Mouse (Mus musculus): ENCODE measurements around the gene Rgs7bp.
A peak's percentile ranks its signal among the peaks of the same experiment; 100 is the strongest.

Rgs7bp gene

DNA sequence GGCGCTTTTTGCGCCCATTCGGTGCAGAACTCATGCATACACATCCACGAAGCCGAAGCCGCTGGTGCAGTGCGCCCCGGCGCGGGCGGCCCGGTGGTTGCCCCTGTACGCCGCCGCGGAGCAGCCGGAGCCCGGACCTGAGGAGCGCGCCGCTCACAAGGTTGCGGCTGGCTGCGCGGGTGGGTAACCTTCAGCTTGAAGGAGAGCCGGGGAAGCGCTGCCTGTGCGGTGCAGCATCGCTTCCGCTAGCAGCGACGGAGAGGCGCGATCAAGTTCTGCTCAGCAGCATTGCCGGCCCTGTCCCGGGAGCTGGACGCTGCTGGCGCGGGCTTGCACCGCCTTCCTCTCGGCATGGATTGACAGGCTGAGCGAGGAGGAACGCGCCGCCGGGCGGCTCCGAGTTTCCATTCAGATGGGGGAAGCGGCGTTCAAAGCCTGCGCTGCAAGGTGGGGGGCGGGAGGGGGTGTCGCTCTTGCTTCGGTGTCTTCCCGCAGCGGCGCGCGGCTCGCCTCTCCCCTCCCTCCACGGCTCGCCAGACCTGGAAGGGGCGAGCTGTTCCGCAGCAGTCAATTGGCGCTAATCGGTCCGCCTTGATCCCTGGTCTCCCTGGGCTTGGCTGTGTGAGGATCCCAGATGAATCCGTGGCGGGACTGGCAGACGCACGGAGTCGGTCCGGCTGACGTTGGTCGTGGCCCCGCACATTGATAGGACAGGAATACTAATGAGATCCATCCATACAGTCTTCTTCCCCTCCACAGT lies at the start of gene Rgs7bp:
Gene Rgs7bp, minus strand, starts transcription at position 750 of the 760 bp plus-strand sequence.
- peak; percentile 77 for DNase-seq

DNA sequence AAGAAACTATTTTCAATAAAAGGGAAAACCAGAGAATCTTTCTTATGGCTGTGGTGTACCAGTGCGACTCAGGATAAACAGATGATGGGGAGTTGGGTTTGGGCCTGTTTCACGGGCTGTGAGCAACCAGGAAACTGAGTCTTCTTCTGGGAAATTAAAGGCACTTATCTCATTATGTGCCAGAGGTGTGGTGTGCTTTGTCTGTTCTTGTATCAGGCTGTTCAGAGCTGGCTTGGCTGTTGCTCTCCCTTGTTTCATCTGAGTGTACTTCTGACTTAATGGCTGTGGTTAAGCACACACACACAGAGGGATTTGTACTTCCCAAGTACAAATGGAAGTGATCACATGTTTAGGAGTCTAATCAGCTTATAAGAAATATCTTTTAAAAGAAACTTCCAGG lies 49.7 kb upstream of the Rgs7bp start:
- no peak for DNase-seq

DNA sequence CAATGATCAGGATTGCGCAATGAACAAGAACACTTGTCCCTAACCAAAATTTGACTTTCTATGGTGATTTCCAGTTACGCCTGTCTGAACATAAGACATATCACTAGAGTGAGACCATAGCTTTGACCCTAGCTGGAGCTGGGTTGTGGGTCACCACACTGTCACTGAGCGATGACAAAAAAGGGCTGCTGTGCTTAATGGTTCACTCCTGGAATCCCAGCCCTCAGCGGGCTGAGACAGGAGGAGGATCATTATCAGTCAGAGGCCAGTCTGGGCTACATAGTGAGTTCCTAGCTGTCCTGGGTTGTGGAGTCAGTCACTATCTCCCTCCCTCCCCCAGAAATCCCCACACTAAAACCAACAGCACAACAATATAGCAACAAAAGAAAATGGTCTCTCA lies 46.0 kb upstream of the Rgs7bp start:
- no peak for DNase-seq

DNA sequence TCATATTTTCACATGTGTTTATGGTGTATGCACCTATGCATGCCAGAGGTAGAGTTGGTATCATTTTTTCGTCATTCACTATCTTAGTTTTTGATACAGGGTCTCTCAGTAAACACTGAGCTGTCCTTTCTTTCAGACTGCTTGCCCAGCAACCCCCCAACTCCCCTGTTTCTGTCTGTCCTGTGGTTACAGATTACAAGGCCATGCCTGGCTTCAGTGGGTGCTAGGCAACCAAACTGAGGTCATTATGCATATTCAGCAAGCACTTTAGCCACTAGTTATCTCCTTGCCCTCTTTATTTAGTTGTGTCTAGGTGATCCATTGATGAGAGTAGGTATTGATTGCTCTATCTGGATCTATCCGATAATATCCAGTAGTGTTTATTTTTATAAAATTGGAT lies 41.6 kb upstream of the Rgs7bp start:
- no peak for DNase-seq

DNA sequence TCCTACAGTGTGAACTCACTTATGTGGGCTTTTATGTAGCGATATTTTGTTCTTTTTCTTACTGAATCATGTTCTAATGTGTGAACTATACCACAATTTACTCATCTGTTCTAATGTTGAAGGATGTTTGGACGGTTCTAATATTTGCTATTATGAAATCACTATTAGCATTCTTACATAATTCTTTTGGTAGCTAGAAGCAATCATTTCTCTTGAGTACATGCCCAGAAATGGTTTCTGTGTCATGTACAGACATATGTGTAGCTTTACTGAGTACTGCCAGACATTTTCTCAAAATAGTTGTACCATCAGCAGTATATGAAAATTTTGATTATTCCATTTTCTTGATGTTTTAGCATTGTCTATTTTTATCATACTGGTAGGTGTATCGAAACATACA lies 34.5 kb upstream of the Rgs7bp start:
- no peak for DNase-seq

DNA sequence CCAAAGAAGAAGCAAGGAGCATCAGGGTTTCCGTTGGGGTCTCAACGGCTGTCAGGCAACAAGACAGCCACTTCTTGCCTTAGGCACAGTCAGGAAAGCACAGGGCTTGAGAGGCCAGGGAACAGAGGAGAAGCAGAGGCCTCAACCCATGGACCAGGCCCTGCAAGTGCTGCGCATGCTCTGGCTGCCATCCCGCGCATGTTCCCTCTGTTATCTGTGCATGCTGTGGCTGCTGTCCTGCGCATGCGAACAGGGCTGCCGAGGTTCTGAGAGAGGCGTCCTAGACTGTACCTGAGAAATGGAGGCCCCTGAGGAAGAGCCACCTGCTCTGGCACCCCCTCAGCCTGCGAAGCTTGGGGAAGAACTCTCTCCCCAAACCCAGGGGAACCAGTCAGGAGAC lies 27.1 kb upstream of the Rgs7bp start, which contains the start of gene 4933425L06Rik:
Gene 4933425L06Rik, plus strand, starts transcription at position 261 of the 400 bp plus-strand sequence.
- no peak for DNase-seq

DNA sequence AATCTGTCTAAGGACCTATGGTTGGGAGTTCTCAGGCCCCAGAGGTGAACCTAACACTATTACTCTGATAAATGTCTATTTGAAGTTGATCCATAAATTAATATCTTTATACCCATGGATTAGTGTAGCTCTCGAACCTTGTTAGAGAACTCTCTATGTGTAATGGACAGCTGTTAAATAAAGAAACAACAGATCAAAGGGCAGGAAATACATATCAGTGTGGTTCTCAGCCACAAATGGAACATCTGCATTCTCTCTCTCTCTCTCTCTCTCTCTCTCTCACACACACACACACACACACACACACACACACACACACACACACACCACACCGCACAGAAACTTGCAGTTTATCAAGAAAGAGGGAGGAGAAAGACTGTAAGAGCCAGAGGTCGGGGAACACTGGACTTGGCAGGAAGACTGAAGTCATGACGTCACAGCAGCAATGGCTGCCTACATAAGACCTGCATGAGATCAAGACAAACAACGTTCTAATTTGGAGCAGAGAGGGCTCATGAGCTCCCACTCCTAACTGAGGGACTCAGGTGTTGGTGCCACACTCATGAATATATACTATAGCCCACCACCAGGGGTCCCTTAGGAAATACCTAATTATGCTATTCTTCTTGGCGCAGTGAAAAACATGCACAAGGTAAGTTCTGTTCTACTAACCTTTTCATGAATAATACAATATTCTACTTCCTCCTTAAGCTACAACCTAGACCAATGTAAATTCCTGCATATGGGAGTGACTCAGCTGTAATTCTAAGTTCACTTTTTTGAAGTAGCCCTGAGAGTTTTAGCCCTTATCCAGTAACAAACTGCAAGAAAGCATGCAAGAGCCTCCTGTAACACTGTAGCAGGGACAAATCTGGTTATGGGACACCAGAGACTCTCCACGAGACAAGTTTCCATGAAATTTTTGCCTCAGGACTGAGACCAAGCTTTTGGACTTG lies 12.4 kb upstream of the Rgs7bp start:
- no peak for DNase-seq

DNA sequence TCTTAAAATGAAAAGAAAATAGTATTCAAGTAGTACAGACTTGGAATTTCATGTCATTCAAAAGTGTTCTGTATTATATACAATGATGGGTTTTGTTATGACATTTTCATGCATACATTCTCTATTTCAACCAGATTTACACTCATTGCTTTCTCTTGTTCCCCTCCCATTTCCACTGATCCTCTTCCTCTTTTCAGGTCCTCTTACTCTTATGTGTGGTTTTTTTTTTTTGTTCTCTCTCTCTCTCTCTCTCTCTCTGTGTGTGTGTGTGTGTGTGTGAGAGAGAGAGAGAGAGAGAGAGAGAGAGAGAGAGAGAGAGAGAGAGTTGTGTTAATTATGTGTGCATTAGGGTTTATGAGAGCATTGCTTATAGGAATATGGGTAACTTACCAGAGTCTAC lies 11.4 kb upstream of the Rgs7bp start:
- DNase-seq, result no peak

DNA sequence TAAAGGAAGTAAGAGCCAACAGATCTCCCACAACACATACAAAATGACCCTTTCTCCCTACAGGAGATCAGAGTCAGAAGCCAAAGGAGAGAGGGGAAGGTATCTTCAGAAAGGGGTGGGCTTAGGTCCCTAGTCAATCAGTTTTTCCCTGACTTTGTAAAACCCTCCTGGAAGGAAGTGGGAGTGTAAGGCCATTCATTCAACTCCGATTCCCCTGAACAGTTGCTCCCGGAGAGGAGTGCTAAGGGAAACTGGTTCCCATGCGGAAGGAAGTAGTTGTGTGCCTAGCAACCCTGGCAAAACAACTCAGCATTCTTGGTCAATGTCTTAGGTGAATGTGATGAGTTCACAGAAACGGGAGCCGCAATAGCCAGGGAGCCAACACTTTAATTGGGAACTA lies 644 bp upstream of the Rgs7bp start:
- peak; percentile 27 for DNase-seq

DNA sequence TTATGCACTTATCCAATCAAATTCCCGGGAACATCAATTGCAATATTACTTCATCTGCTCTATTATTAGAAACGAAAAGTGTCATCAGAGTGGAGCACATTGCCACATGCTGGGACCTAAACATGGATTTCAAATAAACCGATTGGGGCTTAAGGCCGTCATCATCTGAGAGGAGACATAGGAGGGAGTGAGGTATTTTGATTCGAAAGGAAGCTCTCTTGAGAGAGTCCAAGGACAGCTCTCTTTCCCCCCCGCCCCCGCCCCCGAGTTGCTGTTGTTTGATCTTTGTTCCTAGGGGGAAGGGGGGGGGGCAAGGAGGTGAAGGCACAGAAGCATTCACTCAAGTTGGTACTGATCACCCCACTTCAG lies 195 bp upstream of the Rgs7bp start:
- no peak for DNase-seq

DNA sequence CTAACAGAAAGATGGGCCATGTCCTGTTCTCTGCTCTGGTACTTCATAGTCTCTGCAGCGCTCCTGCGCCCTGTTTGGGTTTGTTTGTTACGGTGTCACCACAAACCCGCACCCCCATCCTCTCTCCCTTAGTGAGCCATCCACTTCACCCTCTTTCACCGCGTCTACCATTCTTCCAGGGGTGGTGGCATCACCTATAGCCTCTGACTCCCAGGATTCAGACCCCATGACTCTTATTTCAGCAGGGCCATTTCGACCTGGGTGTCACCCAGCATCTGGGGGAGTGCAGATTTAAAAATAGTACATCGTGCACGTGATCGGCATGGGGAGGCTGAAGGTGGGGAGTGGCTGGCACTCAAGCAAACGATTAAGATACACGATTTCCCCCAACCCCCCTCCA lies 1.1 kb downstream of the Rgs7bp start:
- DNase-seq, result no peak

DNA sequence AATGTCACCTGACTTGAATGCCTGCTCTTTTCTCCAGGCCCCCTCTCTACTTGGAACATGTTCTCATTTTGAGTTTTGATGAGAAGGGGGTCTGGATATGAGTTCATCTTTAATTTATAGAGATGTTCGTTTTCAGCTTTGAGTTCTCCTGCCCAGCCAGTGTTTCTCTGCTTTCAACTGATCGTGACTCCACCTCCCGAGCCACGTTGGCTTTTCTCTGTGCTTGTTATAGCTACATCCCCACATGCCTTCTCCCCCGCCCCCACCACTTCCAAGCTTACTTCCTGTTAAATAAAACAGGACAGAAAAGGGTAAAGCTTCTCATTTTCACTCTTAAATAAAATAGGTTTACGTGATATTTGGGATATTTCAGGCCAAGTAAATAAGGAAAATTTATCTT lies 3.3 kb downstream of the Rgs7bp start:
- DNase-seq, result peak; percentile 37

DNA sequence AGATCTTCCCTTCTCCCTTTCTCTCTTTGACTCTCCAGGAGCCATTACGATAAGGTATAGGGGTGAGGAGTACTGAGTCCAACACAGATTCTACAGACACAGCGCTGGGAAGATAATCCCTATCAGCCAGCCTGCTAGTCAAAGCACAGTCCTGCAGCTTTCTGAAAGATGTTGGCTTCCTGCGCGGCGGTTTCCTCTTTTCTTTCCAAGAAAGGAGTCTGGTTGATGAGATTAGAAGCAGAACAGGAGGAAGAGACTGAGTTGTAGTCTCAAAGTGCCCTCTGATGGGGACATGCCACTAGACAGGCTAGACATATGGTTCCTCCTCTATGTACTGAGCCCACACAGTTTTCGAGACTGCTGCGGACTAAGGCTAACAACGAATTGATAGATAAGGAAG lies 6.1 kb downstream of the Rgs7bp start:
- DNase-seq, result peak; percentile 15

DNA sequence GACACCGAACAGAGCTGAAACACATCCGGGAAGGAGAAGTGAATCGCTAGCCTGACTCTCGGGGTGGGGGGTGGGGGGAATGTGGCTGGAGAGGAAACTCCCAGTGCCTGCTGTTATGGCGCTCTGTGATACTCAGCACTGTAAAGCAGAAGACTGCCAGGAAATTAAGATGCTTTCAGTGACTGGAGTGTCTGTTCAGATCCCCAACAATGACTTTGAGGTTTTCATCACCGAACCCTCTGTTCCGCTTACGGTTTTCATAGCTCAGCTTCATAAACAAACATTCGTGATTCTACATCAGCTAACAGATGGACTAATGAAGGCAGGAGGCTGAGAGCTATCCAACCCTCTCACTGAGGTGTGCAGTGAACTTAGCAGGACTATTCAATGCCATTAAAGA lies 7.4 kb downstream of the Rgs7bp start:
- DNase-seq, result no peak

DNA sequence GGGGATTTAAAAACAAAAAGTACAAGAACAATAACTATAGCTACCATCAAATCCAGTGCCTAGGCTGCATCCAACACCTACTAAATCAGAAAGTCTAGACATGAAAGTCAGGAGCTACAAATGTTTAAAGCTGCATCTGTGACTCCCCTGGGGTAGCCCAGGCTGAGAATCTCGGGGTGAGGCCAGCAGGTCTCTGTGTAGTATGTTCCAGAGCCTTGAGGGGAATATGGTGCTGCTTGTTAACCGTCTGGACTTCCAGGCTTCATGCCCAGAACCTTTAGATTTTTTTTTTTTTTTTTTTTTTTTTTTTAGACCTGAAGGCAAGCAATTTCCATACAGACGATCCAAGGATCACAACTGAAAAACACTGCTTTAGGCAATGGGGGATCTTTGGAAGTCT lies 10.8 kb downstream of the Rgs7bp start:
- no peak for DNase-seq

DNA sequence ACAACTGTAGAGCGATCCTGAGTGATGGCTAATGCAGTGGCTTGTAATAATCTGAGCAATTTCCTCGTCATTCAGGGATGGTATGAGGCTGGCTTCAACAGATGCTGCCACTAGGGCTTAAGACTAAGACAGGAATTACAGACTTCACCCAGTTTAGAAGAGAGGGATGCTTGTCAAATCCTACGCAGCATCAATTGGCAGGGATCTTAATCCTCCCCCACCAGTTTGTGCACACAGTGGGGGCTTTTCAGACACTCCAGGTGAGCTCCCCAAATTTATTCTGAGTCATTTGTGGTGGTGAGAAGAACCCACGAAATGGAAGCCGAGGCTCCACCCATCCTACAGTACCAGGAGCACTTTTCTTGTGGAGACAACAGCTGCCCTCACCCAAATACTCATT lies 16.4 kb downstream of the Rgs7bp start:
- no peak for DNase-seq

DNA sequence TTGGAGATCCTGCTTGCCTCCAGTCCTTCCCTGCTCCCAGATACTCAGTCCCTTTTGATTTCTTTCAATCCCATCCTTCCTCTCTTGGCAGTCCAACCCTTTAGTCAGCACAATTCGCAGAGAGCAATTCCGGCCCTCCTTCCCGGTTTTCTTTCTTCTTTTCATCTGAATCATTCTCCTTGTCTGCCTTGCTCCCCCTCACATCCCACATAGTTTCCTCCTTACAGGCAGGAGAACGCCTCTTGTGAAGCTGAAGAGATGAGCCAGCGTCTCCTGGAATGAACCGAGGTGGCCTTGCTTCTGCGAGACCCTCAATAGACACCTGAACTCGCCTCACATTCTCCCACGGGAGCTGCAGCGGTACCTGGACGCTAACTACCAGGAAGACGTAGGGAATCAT lies 16.9 kb downstream of the Rgs7bp start:
- DNase-seq, result no peak

DNA sequence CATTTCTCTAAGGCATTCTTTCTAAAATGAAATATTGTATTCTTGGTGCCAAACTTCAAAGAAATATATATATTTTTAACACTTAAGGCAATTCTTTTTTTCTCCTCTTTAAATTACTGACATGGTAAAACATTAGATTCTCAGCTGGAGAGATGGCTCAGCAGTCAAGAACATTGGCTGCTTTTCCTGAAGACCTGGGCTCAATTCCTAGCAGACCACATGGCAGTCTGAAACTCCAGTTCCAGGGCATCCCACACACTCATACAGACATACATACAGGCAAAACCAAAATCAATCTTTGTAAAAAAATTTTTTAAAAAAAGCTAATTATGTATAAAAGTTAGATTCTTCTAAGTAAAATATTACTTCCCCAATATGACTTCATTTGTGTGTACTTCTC lies 22.8 kb downstream of the Rgs7bp start:
- DNase-seq, result no peak

DNA sequence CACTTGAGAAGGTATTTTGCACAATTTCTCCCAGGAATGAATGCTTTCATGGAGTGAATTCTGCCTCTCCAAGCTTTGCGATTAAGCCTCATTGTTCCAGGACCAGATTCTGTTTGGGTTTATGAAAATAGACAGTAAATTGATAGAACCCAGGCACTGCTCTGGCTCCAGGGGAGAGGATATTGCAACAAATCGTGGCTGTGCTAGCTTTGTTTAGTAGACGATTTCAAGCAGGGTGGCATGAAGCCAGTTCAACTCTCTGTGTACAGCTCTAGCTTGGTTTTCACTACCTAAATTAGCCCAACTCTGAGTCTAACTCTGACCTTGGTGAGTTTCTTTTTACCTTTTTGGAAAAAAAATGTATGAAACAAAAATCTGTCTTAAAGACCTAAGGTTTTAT lies 26.5 kb downstream of the Rgs7bp start:
- no peak for DNase-seq

DNA sequence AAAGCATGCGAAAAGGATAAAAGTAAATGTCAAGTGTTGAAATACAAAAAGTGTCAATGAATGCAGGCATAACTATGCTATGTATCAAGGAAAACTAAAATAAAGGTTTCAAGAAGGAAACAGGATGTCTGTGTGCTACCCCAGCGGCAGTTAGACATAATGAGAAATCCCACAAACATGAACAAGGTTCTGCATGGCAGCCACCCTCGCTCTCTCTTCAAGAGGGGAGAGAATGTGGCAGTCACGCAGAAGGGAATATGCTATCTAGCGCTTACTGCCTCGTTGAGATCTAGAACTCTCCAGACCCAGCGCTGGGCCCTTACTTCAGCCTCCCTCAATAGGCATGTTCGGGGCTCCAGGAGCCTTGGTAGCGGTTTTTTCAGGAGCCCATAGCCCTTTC lies 38.2 kb downstream of the Rgs7bp start:
- DNase-seq, result no peak

DNA sequence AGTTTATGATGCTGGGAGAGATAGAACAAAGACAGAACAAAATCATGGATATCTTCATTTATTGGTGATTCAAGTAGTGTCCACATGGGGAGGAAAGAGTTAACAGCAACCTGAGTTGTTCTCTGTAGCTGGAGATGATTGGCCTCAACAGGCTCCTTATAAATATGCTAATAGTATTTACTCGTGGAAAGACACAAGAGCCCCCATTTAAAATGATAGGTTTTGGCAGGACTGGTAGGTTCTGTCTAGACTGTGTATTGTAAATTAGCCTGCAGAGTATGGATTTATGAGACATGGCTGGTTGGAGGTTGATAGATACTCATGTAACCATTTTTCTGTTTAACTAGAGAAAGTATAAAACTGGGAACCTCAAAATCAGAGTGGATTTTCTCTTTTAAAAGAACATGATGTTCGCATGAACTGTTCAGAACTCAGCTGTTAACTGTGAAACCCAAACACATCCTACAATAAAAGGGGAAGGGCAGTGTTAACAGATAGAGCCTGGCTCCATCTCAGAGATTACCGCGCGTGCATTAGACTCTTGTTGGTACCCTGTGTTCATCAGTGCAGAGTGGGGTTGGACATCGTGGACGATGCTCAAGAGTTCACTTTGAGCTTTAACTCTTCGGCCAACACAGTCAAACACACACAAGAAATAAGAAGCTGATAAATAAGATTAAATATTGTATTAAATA lies 38.9 kb downstream of the Rgs7bp start:
- DNase-seq, result no peak

DNA sequence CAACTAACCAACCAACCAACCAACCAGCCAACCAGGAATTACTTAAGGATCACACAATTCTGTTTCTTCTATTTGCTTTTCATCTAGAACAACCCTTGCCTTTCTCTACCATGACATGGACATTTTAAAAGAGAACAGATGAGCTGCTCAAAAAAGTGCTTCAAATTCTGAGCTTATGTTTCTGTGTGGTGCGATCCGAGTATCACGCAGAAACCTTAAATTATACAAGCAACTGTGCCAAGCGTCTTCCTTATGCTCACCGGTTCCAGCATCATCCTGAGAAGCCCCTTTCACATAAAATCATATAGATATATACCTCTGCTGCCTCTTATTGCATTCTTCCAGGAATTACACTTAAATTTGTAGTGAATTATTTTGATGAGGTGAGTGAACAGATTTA lies 43.4 kb downstream of the Rgs7bp start:
- DNase-seq, result no peak

DNA sequence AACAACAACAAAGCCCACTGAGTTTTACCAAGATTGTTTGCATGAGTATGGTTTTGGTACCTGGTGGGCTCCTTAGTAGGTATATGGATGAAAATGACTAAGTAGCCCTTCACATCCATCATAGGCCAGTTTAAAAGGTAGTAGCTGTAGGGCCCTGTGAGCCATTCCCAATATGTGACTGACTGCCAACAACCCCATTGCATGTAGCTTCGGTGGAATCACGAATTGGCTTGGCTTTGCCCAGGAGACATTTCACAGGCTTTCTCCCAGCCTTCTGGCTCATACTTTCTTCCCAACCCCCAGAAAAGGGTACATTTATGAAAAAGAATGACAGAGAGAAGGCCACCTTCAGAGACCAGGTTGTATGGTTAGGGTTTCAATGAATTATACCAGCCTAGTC lies 45.8 kb downstream of the Rgs7bp start:
- DNase-seq, result no peak

DNA sequence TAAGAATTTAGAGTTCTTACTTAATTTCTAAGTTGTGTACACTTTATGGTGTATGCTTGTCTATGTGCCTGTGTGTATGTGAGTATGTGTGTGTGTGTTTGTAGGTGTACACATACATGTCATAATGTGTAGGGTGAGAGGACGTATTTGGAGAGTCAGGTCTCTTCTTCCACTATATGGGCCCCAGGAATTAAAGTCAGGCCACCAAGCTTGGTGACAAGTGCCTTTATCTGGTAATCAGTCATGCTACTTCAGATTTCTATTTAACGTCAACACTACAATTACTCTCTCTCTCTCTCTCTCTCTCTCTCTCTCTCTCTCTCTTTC lies 51.9 kb downstream of the Rgs7bp start:
- no peak for DNase-seq

All from kidney, postnatal 10 days (tissue).